Mouse (Mus musculus) liver (tissue): ENCODE data around the gene Dnajc11.
A peak's percentile ranks its signal among the peaks of the same experiment; 100 is the strongest.

Source experiments
- DNase-seq: peaks from one replicate; pipeline ENCODE4 v3.0.0-alpha.2; 2020; ENCODE audit warnings: mixed read lengths

The Dnajc11 gene

DNA sequence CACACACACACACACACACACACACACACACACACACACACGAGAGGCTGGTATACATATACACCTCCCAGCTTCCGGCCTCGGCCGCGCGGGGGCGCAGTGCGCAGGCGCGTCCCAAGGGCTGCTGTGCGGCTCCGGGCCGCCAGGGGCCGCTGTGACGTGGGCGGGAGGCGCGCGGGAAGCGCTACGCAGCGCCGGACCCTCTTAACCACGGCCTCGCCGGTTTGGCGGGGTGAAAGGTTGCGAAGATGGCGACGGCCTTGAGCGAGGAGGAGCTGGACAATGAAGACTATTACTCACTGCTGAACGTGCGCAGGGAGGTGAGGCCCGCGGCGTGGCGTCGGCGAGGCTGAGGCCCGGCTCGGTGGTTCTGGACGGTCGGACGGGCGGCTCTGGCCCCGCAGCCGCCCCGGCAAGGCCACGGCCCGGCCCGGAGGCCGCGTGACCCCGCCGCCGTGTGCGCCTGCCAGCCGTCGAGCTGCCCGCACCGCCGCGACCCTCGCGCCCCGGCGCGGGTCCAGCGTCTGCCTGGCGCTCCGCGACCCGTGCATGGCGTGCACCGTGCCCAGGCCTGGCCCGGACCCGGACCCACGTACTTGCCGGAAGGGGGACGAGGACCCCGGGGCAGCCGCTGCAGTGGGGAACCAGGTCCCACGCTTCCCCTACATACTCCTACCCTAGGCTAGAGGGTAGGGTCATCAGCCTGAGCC lies at the start of gene Dnajc11:
Gene Dnajc11, plus strand, starts transcription at position 187 of the 710 bp plus-strand sequence.
- peak; percentile 90 for DNase-seq

DNA sequence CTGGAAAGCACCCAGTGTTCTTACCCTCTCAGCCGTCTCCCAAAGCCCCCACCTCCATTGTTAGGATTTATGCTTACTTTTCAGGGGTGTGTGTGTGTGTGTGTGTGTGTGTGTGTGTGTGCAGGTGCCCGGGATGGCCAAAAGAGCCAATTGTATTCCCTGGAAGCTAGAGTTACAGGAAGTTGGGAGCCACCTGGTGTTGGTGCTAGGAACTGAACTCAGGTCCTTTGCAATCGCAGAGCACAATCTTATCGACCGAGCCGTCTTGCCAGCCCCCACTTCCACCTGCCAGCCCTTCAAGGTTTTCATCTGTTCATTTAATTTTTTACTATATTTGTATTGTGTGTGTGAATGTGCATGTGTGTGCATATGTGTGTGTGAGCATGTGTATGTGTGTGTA lies 40.2 kb upstream of the Dnajc11 start:
- no peak for DNase-seq

- no peak for DNase-seq
Observed at GRCm38 (mm10) chr4:151894926-151895325, 38.6 kb upstream of the Dnajc11 start.

- DNase-seq, result no peak
Observed at GRCm38 (mm10) chr4:151895624-151896023, 37.9 kb upstream of the Dnajc11 start.

DNA sequence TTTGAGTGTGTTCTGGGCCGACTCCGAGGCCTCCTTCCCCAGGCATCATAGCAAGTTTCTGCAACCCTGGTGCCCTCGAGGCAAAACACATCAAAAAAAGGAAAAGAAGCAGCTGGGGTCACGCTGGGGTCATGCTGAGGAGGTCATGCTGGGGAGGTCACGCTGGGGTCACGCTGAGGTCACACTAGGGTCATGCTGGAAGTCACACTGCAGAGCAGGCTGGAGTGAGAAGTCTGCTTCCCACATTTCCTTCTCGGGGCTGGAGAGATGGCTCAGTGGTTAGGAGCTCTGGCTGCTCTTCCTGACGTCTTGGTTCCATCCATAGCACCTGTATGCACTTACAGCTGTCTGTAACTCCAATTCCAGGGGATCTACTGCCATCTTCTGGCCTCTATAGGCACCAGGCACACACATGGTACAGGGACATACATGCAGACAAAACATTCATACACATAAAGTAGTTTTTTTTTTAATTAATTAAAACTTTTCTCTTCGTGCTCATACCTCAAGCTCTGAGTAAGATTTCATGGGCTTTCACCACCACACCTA lies 36.3 kb upstream of the Dnajc11 start:
- no peak for DNase-seq

DNA sequence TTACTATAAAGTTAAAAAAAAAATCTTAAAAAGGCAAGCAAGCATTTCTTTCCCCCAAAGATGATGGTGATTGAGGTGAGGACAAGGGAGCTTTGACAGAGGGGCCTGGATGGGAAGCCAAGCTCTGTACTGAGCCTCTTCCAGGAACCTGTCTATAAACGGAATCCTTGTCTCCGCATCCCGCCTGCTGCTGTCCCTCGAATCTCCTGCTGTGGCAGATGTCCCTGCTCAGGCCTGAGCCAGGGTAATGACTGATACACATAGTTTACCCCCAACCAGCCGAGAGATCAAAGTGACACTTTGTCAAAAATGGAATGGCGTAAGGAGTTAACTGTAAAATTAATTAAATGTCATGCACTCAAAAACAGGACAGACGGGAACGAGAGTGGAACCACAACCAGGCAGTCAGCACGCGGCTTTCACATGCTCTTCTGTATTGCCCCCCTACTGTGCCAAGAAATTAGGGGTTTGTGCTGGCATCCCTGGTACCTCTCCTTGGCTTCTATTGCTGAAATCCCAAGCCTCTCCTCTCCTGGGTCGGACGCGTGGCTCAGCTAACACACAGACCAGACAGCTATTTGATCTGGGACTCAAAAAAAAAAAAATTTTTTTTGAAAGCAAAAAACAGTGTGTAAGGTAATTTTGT lies 34.8 kb upstream of the Dnajc11 start:
- DNase-seq, result no peak

- peak; percentile 27 for DNase-seq
Observed at GRCm38 (mm10) chr4:151899707-151900384, 33.6 kb upstream of the Dnajc11 start.

- DNase-seq, result no peak
Observed at GRCm38 (mm10) chr4:151900735-151901134, 32.8 kb upstream of the Dnajc11 start.

DNA sequence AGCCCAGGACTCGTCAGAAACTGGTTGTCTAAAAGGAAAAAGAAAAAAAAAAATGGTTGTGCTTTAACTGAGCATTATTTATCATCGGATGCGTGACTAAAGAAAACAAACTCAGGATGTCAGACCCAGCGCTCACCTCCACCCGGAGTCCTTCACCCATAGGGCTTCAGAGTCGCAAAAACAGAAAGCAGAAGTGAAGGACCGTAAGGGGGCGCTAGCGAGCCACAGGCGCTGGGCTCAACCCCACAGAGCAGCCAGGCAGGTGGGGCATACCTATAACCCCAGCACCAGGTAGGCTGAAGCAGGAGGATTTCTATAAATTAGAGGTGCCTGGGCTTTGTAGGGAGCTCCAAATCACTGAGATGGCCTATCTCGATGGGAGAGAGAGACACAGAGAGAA lies 32.1 kb upstream of the Dnajc11 start:
- DNase-seq, result peak; percentile 46

DNA sequence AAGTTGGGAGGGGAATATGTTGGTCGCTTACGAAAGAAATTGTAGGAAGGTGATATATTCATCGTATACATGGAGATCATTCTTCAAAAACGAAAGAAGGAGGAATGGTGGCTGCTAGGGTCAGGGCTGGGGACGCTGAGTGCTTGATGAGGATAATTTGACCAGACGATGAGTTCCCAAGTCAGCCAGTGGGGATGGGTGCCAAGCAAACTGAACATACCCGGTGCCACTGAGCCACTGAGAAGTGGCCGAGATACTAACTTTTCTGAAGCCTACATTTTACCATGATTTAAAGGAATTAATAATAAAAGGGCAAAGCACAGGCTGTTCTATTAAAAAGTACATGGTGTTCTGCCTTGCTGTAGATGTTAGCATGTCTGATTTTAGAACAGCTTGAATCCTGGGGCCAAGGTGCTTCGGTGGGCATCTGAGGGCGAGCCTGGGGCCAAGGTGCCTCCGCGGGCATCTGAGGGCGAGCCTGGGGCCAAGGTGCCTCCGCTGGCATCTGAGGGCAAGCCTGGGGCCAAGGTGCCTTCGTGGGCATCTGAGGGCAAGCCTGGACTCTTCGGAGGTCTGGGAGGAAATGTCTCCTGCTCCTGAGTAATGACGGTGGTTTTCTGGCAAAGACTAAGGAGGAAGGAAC lies 31.3 kb upstream of the Dnajc11 start:
- DNase-seq, result no peak

GRCm38 (mm10) chr4:151902689-151903241 lies 30.7 kb upstream of the Dnajc11 start:
- DNase-seq, result peak; percentile 42

DNA sequence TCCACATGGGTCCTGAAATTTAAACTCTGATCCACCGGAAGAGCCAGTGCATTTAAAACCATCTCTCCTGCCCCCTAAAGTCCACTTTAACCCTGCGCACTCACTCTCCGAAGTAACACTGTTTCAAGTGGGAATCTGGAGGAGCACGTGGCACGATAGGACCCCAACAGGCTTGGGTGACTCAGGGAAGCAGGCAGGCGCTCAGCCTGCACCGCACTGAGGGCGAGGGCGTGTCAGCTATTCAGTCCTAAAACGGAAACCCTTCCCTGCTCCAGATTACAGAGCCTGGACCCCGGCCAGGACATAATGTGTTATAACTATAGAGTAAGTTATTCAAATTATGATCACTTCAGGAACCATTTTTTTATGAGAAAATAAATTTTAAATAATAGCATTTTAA lies 29.4 kb upstream of the Dnajc11 start:
- no peak for DNase-seq

DNA sequence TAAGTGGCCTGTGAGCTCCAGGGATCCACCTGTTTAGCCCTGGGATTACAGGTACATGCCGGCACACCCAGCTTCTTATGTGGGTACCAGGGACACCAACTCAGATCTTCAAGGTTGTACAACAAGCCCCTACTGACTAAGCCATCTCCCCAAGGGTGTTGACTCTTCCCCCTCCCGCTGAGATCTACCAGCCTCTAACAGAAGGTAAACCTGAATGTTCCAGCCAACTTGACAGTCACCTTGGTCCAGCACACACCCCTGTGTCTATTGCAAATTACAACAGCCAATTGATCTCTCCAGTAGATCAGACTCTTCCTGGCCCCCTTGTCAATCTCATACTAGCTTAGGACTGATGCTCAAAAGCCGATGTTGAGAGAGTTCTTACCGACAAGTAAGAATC lies 27.9 kb upstream of the Dnajc11 start:
- DNase-seq, result no peak

- DNase-seq, result peak; percentile 66
Observed at GRCm38 (mm10) chr4:151907577-151908343, 25.7 kb upstream of the Dnajc11 start.

- no peak for DNase-seq
Observed at GRCm38 (mm10) chr4:151908809-151909208, 24.7 kb upstream of the Dnajc11 start.

DNA sequence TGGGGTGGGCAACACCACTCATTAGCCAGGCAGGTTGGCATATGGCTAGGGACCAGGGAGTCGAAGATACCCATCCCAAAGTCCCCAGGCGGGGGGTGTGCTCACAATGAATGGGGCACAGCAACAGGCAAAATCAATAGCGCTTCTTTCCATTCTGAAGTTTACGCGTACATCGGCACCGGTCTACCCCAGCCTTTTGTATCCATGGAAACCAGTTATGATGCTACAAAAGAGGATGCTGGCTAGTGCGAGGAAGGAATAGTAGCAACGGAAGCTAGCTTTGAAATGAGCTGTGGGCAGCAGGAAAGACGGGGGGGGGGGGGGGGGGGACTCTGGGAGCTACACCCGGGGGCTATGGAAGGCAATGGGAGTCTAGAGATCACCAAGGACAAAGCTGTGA lies 17.2 kb upstream of the Dnajc11 start:
- no peak for DNase-seq

DNA sequence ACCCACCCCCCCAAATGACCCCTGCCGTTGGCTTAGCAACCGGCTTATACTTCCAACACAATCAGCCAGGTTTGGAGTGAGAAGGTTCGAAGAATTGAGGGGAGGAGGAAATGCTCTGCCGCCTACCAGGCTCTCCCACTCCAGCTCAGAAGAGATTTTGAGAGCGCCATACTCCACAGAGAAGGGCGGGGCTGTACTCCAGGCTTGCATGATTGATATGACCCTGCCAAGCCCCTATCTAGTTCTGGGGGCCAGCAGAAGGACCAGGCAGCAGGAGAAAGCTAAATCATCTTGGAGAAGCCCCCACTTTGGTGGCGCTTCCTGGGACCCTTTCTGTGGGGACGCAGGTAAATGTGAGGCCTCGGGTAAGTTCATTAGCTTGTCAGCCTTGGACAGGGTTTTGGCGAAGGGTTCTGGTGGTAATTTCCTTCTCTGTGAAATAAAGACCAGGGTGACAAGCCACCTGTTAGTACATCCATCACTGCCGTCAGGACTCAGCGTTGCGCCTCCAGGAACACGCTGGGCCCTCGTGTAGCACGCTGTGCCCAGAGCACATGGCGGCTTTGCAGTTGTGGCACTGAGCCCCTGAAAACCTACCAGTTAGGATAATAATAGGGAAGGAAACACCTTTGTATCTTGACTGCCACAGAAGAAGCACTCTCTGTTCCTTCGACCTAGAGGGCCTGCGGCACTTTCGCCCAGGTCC lies 14.2 kb upstream of the Dnajc11 start:
- peak; percentile 59 for DNase-seq

DNA sequence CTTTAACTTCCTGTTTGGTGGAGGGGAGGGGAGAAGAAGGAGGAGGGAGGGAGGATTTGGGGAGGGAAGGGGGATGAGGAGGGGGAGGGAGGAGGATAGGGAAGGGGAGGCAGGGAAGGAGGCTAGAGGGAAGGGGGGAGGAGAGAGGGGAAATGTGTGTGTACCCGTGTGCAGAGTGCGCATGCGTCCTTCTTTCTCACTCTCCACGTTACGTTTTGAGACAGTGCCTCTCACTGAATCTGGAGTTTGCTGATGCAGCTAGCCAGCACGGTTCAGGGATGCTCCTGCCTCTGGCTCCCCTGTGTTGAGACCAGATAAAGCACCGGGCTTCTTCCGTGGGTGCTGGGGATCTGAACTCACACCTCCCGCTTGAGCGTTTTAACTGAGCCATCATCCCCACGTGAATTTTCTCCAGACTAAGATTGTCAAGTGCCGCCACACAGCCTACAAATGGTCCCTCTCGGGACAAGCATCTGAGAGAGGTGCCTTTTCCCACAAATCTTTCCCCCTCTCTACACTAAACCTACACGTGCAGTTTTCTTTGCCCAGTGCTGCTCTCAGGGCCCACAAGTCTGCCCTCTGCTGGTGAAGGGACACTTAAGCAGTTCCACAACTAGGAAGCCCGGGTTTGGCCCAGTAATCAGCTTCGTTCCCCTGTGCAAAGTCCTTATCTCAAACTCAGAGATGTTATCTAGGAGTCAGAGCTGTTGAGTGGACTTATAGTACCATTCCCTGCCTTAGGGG lies 13.4 kb upstream of the Dnajc11 start:
- peak; percentile 73 for DNase-seq

GRCm38 (mm10) chr4:151922124-151922523 lies 11.4 kb upstream of the Dnajc11 start:
- DNase-seq, result no peak
